Mouse (Mus musculus) T-cell, adult 2 months (primary cell): ENCODE measurements at regions not wholly inside any gene's neighbourhood (a gene's known extent, or its start where the extent isn't known, plus 50 kb on each side); places are given as distances from the start of the nearest gene placed in this dataset.

ENCODE experiments used
- DNase-seq: peaks from one replicate; pipeline ENCODE4 v3.0.0; 2022; ENCODE audit warnings: low spot score

GRCm38 (mm10) chr11:63287766-63288165 is 159.0 kb downstream of the Pmp22 start:
- no peak for DNase-seq

DNA sequence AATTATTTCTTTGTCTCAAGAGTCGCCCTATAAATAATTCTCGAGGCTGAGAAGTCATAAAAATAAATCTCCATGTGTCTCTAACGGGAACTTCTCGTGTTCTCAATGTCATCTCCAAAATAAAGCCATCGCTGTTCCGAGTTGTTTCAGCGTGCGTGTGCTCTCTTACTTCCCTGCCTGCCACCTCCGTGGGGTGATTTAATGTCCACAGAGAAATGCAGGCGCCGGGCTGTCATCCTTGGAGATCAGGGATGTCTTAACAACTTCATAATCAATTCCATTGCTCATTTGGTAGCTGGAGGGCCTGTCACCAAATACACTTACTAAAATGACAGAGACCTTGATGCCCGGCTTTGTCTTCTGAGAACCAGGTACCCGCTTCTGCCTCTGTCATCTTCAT is 161.8 kb downstream of the Pmp22 start:
- DNase-seq = no peak

DNA sequence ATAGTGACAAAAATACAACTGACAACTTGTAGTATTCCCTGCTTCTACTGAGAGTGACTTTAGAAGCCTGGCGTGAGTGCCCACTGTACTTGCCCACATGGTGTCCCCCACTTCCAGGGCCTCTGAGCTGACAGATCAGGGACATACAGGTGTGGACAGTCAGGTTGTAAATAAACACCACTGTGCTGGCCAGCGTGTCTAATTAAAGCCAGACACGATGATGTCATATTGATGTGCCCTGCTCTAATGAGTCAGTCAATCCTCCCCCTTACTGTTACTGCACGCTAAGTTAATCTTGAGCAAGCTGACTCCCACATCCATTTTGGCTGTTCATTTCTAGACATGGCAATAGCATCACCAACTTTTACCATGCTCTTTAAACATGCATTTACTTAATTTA is 164.7 kb downstream of the Pmp22 start:
- DNase-seq = no peak

GRCm38 (mm10) chr11:63294476-63294875 is 165.7 kb downstream of the Pmp22 start:
- no peak for DNase-seq

GRCm38 (mm10) chr11:63296476-63296875 is 167.7 kb downstream of the Pmp22 start:
- DNase-seq = no peak

GRCm38 (mm10) chr11:63299712-63300581 is 171.2 kb downstream of the Pmp22 start:
- DNase-seq = no peak

DNA sequence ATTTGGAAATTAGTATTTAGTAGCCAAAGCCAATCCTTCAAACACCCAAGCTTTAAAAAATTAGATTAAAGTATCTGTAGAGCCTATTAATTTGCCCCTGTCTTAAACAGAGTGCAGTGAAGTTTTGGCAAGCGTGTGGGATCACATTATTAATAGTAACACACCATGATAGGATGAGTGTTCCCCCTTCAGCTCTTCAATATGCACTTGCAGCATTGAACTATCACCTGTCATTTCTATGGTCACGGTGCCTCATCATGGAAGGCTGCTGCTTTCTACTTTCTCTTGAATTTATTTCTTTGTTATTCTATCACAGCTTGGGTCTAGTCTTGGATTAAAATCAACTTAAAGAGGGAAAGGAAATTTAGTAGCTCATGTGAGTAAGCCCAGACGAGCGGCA is 196.4 kb downstream of the Pmp22 start:
- DNase-seq = no peak

GRCm38 (mm10) chr11:63326864-63327263 is 198.1 kb downstream of the Pmp22 start:
- no peak for DNase-seq

DNA sequence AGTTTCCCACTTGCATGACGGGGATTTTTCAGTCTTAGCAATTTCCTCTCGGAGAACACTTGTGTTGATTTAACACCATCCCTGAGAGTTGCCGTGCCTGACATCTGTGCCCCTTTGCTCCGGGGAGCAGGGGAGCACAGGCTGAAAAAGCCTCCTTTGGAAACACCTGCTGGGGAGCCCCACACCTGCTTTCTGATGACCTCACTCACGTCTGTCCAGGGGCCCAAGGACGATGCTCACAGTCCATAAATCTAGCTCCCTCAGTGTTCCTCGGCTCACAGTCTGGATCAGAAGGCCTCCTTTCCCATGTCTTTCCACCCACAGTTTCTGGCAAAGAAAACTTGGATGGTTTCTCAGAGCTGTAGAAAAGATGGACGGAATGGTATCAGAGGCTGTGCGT is 208.7 kb downstream of the Pmp22 start:
- no peak for DNase-seq

GRCm38 (mm10) chr11:63338277-63338676 is 209.5 kb downstream of the Pmp22 start:
- no peak for DNase-seq

GRCm38 (mm10) chr11:63345653-63346052 is 216.9 kb downstream of the Pmp22 start:
- no peak for DNase-seq

DNA sequence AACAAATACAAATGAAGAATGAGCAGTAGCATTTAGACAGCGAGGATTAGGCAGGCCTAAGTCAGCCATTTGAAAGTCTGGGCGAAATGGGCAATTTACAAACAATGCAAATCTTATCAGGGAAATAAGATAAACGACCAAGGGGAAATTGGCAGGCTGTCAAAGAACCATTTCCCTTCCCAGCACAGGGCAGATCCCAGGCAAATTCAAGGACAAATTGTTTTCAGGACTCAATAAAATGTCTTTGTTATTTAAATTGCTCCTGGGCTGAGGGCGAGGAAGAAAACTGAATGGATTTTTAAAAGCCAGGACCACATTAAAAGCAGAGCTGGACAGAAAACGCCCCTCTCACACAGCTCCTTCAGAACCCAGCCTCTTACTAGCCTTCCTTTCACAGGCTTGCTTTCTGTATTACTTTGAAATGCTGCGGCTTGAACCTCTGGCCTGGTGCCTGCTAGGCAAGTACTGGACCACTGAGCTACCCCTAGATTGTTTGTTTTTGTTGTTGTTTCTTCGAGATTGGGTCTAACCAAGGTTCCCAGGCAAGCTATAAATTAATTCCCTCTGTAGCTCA is 221.4 kb downstream of the Pmp22 start:
- no peak for DNase-seq

- no peak for DNase-seq
Observed at GRCm38 (mm10) chr11:63351999-63352398, 223.2 kb downstream of the Pmp22 start.

- no peak for DNase-seq
Observed at GRCm38 (mm10) chr11:63352990-63353389, 224.2 kb downstream of the Pmp22 start.

- DNase-seq = no peak
Observed at GRCm38 (mm10) chr11:63353671-63354070, 224.9 kb downstream of the Pmp22 start.

- DNase-seq = no peak
Observed at GRCm38 (mm10) chr11:63357772-63358344, 229.1 kb downstream of the Pmp22 start.

- no peak for DNase-seq
Observed at GRCm38 (mm10) chr11:63367756-63368265, 239.0 kb downstream of the Pmp22 start.

DNA sequence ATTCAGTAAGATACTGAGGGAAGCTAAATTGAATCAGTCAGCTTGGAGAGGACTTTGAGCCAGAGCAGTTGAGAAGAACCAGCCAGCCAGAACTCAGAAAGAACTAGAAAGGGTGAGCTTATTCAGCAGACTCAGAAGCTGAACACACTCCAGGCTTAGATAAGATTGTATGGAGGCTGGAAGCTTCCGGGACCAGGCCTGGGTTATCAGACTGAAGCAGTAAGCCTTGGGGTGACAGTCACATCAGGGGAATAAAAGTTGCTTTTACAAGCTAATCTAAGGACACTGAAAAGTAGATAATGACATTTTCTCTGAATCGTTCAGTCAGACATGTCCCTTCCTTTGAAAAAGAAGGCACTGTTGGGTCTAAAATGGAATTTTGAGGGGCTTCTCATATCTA is 240.7 kb downstream of the Pmp22 start:
- no peak for DNase-seq

DNA sequence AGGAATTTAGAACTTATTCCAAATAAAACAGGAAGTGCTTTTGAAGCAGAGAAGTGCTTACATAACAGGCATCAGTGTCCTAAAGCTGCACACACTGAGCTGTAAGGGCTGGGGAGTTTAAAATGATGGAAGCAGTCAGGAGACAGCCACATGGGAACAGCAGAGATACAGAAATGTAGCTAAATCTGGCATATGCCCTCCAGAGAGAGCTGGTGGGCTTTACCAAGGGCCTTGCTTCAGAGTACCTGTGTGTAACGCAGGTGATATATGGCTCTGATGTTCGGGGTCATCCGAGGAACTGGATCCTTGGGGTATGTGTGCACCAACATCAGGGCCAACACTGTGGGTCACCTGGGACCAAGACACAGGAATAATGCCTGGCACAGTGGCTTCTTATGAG is 247.5 kb downstream of the Pmp22 start:
- no peak for DNase-seq

- no peak for DNase-seq
Observed at GRCm38 (mm10) chr11:63376991-63377390, 248.2 kb downstream of the Pmp22 start.

- no peak for DNase-seq
Observed at GRCm38 (mm10) chr11:63388247-63388646, 259.5 kb downstream of the Pmp22 start.

DNA sequence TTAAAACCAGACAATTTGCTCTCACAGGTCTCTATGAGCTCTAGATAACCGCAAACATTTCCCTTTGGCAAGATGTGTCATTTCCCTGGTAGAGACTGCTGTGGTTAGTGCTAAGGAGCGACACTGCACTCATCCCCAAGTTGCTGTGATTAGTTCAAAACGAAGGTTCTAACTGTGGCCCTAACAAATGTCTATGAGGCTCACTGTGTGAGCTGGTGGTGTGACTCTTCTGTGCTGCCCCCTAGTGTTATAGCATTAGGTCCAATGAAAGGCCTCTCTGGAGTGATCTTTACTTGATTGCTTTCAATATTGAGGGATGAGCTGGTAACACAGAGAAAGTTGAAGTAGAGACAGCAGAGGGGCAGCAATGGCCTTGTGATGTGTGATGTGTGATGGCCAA is 262.7 kb downstream of the Pmp22 start:
- no peak for DNase-seq

GRCm38 (mm10) chr11:63392378-63392777 is 263.6 kb downstream of the Pmp22 start:
- no peak for DNase-seq
